Mouse (Mus musculus): ENCODE data around the gene Tchh.

DNA sequence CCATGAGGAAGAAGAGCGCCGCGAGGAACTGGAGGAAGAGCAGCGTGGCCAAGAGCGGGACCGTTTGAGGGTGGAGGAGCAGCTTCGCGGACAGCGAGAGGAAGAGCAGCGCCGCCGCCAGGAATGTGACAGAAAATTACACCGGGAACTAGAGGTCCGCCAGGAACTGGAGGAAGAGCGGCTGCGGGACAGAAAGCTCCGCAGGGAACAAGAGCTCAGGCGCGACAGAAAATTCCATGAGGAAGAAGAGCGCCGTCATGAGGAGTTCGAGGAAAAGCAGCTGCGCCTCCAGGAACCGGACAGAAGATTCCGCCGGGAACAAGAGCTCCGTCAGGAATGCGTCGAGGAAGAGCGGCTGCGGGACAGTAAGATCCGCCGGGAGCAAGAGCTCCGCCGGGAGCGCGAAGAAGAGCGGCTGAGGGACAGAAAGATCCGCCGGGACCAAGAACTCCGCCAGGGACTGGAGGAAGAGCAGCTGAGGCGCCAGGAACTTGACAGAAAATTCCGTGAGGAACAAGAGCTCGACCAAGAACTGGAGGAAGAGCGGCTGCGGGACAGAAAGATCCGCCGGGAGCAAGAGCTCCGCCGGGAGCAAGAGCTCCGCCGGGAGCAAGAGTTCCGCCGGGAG is 4.1 kb downstream of the Tchh start:
- TF ChIP-seq CTCF (IDR thresholded peaks at IDR 0.05), result peak; percentile 31
- TF ChIP-seq EP300 (IDR thresholded peaks at IDR 0.05), result no peak
